Mouse (Mus musculus) embryonic facial prominence, embryonic 10.5 days (tissue): ENCODE results near the gene Ptprn2. TPM values are rescaled to one million over a fixed set of nuclear protein-coding genes. Genes with fewer than 3 reads are reported as not detected.

ENCODE experiments used
- DNase-seq: peaks from one replicate; pipeline ENCODE4 v3.0.0-alpha.2; 2017; ENCODE audit warnings: low spot score
- H3K27ac ChIP-seq: fragments of 300-500 bp; sonication (generic); replicated peaks from 2 replicates; pipeline ENCODE4 v1.5.1; 2016; ENCODE audit warnings: mild to moderate bottlenecking
- H3K27me3 ChIP-seq: fragments of 300-500 bp; sonication (generic); replicated peaks from 2 replicates; pipeline ENCODE4 v1.6.1; 2016; ENCODE audit warnings: low read depth, mild to moderate bottlenecking; ENCODE audit not compliant: poor library complexity, severe bottlenecking
- H3K36me3 ChIP-seq: fragments of 300-500 bp; sonication (generic); replicated peaks from 2 replicates; pipeline ENCODE4 v1.6.1; 2016; ENCODE audit warnings: mild to moderate bottlenecking, moderate library complexity
- H3K4me1 ChIP-seq: fragments of 300-500 bp; sonication (generic); 2 replicates; pipeline ENCODE4 v1.6.1; 2016
- H3K4me3 ChIP-seq: fragments of 300-500 bp; sonication (generic); 2 replicates; pipeline ENCODE4 v1.5.1; 2016; ENCODE audit warnings: mild to moderate bottlenecking, moderate library complexity
- H3K9me3 ChIP-seq: fragments of 300-500 bp; sonication (generic); 2 replicates; pipeline ENCODE4 v1.6.1; 2016; ENCODE audit warnings: mild to moderate bottlenecking
- WGBS: fragments of 180-500 bp; shearing (Covaris S2); methylation state at CpG from one replicate; pipeline ENCODE4 v1.1.7; 2016; 5-methylcytosine and 5-hydroxymethylcytosine counted together
- polyA plus RNA-seq: library from polyadenylated mRNA; unstranded; fragments of >200 nt; fragmentation: Nextera tagmentation; extraction: Ambion mirVana; gene quantifications from 2 replicates; pipeline ENCODE4 v1.2.1, GENCODE M21; 2016

Ptprn2 gene
- polyA plus RNA-seq, 1 experiment from 2014 or later, result 1.4 TPM

DNA sequence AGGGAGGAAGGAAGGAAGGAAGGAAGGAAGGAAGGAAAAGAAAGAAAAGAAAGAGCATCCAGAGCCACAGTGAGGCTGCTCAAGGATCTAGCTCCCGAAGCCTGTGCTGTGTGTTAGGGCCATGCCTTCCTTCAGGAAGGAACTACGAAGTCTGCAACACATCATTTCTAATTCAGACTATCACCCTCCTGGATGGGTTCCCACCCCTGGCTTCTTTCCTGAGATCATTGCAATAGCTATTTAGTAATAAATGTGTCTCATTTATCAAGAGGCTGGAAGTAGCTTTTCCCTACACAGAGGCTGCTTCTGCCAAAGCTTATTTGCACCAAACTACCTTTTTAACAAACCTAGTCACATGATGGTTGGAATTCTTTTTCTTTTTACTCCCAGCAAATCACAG, 801.9 kb downstream of the Ptprn2 start:
- Histone ChIP-seq H3K4me3 (no peak overlapping the region), H3K27ac (no peak overlapping the region), H3K9me3 (no peaks in the 10 kb centered on the region), H3K4me1 (no peaks in the 10 kb centered on the region), H3K36me3 (no peaks in the 10 kb centered on the region), H3K27me3 (no peaks in the 10 kb centered on the region)
- no peak for DNase-seq
- 84% methylated on average over 2 of the region's 2 CpGs for WGBS

DNA sequence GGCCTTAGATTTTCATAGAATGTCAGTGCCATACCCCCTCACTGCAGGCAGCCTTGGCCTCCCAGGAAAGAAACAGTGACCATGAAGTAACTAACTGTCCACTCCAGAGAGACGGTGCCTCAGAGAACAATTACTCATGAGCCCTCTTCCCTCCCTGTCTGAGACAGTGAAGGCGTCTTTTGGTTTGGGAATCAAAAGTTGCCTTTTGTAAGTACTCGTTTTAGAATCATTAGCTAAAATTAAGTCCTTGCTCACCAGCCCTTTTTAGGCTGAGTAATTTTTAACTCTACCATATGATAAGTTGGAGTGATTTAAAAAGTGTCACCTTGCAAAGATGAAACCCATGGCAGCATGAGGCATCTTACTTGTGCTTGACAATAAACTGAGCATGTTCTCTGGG, 806.4 kb downstream of the Ptprn2 start:
- Histone ChIP-seq H3K36me3 (no peaks in the 10 kb centered on the region), H3K27me3 (no peaks in the 10 kb centered on the region), H3K4me1 (no peaks in the 10 kb centered on the region), H3K4me3 (no peak overlapping the region), H3K9me3 (no peaks in the 10 kb centered on the region), H3K27ac (no peak overlapping the region)
- no peak for DNase-seq
- 77% methylated on average over 3 of the region's 3 CpGs for WGBS

DNA sequence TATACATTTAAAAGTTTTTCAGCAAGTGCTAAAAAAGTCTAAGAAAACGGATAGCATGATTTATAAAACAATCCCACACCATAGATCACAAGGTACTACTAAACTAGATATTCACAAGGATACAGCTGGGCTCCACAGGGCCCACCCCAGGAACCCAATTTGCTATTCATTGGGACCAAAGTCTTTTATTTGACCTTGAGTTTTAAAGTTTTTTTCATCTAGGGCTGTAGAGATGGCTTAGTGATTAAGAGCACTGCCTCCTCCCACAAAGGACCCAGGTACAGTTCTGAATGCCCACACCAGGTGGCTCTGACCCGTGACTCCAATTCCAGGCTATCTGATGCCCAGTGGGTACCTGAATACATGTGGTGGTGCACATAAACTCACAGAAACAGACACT, 811.3 kb downstream of the Ptprn2 start:
- H3K36me3 ChIP-seq, result no peaks in the 10 kb centered on the region
- H3K27ac ChIP-seq, result no peak overlapping the region
- WGBS, result 61% methylated on average over 2 of the region's 2 CpGs
- H3K27me3 ChIP-seq, result no peaks in the 10 kb centered on the region
- H3K4me3 ChIP-seq, result no peak overlapping the region
- no peaks in the 10 kb centered on the region for H3K9me3 ChIP-seq
- DNase-seq, result no peak
- no peaks in the 10 kb centered on the region for H3K4me1 ChIP-seq

DNA sequence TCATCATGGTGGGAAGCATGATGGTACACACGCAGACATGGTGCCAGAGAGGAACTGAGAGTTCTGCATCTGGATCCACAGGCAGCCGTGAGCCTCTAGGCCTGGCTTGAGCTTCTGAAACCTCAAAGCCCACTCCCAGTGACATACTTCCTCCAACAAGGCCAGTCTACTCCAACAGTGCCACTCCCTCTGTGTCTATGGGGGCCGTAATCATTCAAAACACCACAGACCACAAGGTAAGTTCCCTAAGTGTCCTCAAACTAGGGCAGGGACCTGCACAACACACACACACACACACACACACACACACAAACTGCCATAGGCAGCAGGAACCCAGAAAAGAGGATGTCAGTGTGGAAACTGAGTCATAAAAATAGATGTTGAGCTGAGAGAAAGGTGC, 813.6 kb downstream of the Ptprn2 start:
- H3K4me3 ChIP-seq, result no peak overlapping the region
- no peaks in the 10 kb centered on the region for H3K4me1 ChIP-seq
- no peaks in the 10 kb centered on the region for H3K36me3 ChIP-seq
- H3K9me3 ChIP-seq, result no peaks in the 10 kb centered on the region
- no peak for DNase-seq
- H3K27ac ChIP-seq, result no peak overlapping the region
- H3K27me3 ChIP-seq, result no peaks in the 10 kb centered on the region
- WGBS, result 90% methylated on average over 3 of the region's 3 CpGs

DNA sequence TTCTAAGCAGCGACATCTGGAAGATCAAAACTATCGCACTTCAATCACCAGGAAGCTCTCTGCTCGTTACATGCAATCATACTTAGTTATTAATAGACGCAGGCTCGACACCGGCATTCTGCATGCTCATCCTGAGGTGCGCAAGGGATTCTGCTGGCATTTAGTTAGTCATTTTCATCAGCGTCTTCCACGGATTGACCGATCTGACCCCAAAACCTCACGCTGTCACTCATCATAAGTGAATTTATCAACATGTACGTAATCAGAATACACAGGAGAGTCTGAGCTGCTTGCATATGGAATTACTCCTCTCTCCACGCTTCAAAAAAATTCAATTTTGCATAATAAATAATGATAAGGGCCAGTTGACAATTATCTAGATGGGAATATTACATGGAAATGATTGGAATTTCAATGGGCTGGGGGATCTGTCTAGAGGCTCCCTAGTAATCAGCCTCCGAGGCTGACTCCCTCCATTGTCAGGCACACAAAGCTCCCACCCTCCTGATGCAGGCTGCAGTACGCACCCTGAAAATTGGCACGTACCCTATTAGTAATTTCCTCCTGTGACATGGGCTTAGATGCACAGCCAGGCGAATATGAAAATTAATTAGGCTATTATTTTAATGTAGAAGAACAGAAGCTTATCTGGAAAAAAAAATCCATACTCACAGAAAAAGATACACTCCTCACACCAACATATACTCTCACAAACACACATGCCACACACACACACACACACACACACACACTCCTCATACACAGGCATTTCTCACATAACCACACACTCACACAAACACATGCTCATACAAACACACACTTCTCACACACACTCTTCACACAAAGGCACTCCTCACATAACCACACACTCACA, 819.5 kb downstream of the Ptprn2 start:
- no peak for DNase-seq
- H3K4me3 ChIP-seq, result no peak overlapping the region
- 0 out of 2 replicates have a peak, but pooled peaks cover 6% of the 10 kb centered on the region for H3K4me1 ChIP-seq
- no peak overlapping the region for H3K27ac ChIP-seq
- WGBS, result 80% methylated on average over 17 of the region's 17 CpGs
- no peaks in the 10 kb centered on the region for H3K9me3 ChIP-seq
- H3K27me3 ChIP-seq, result no peaks in the 10 kb centered on the region
- H3K36me3 ChIP-seq, result no peaks in the 10 kb centered on the region

DNA sequence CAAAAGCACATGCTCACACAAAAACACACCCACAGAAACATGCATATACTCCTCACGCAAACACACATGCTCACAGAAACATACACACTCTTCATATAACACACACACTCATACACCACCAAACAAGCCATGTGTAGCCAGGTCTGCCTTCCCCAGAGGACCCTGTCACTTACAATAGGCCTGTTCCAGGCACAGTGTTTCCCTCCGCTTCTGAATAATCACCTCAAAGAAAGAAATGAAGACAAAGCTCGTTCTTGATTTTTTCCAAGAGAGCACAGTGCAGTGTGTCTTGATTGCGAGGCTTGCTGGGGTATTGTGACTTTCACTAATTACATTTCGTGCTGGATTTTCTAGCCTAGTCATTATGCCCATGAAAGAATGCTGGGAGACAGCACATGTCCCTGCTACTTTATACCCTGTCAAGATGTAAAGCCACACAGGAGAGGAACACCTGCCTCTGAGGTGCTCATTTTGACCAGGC, 820.1 kb downstream of the Ptprn2 start:
- Histone ChIP-seq H3K9me3 (no peaks in the 10 kb centered on the region), H3K4me3 (no peak overlapping the region), H3K27me3 (no peaks in the 10 kb centered on the region), H3K36me3 (no peaks in the 10 kb centered on the region), H3K4me1 (0 out of 2 replicates have a peak, but pooled peaks cover 6% of the 10 kb centered on the region), H3K27ac (no peak overlapping the region)
- no peak for DNase-seq
- WGBS, result 64% methylated on average over 5 of the region's 5 CpGs

DNA sequence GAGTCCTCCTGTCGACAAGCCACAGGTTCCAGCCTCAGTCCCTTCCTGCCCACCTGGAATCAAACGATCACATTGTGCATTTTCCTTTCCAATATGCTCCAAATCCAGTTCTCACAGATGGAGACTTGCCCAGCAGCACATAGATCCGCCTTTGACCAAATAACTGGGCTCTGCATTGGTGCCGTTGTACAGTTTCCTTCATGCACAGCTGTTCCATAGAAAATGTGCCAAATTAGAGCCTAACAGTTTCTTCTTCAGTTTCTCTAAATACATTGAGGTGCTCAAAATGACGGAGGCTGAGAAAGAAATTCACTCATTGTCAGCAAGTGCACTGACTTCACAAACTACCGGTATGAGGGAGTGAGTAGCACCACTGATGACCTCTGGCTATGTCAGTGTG, 826.6 kb downstream of the Ptprn2 start:
- H3K4me1 ChIP-seq, result peaks cover 4% of the 10 kb centered on the region; the same call in 1 of the 2 replicates
- 88% methylated on average over 6 of the region's 6 CpGs for WGBS
- no peaks in the 10 kb centered on the region for H3K36me3 ChIP-seq
- H3K27me3 ChIP-seq, result no peaks in the 10 kb centered on the region
- no peak for DNase-seq
- H3K27ac ChIP-seq, result no peak overlapping the region
- H3K4me3 ChIP-seq, result no peak overlapping the region
- peaks cover 1% of the 10 kb centered on the region; the same call in 1 of the 2 replicates for H3K9me3 ChIP-seq

DNA sequence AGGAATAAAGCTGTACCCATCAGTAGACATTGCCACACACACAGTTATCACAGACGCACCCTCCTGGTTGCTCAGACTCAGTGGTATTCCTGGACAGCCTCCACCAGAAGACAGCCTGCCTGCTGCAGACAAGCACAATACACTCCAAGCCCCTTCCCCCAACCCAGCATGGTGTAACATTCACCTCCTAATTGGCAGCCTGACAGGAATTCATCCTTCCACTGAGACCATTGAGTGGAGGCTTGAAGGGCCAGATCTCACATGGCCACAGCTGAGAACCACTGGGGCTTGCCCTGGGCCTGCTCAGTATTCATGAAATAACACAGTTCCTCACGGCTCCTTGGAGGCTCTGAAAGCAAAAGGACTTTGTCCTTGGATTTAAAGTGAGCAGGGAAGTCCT, 829.5 kb downstream of the Ptprn2 start:
- 61% methylated on average over 2 of the region's 2 CpGs for WGBS
- no peak for DNase-seq
- Histone ChIP-seq H3K4me1 (peaks cover 4% of the 10 kb centered on the region; the same call in 1 of the 2 replicates), H3K36me3 (no peaks in the 10 kb centered on the region), H3K9me3 (peaks cover 8% of the 10 kb centered on the region; the same call in 1 of the 2 replicates), H3K4me3 (no peak overlapping the region), H3K27me3 (no peaks in the 10 kb centered on the region), H3K27ac (no peak overlapping the region)

DNA sequence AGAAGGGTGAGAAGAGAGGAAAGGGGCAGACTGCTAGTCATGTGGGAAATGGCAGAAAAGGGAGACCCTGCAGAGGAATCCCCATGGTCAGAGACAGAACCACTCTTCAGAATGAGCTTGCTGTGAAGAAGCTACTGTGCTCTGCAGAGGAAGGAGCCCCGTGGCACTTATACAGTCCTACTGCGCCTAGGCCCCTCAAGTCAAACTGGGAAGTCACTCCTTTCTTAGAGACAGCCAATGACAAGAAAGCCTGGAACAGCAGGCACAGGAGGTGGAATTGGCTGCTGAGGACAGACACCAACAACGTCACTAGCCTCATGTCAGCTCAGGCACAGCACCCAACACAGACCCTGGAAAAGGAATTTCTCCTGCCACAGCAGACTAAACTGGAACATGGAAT, 830.1 kb downstream of the Ptprn2 start:
- H3K27me3 ChIP-seq, result no peaks in the 10 kb centered on the region
- H3K27ac ChIP-seq, result no peak overlapping the region
- H3K9me3 ChIP-seq, result peaks cover 8% of the 10 kb centered on the region; the same call in 1 of the 2 replicates
- H3K4me1 ChIP-seq, result peaks cover 4% of the 10 kb centered on the region; the same call in 1 of the 2 replicates
- no peaks in the 10 kb centered on the region for H3K36me3 ChIP-seq
- DNase-seq, result no peak
- 83% methylated on average over 3 of the region's 3 CpGs for WGBS
- no peak overlapping the region for H3K4me3 ChIP-seq

DNA sequence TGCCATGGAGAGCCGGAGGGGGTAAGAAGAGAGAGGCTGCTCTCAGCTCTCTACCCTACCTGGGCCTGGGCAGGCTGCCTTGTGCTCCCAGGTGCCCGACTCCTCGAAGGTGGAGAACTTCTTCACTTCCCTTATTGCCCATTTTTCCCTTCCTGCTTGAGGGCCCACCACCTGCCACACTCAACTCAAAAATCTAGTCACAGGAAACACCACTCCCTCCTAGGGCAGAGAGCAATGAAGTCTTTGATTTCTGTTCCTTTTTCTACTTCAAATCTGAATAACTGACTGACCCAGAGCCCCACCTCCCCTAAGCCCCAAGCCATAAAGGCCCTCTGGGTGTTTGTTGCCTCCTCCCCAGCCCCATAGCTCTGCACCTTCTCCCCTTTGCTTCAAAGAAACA, 832.7 kb downstream of the Ptprn2 start:
- Histone ChIP-seq H3K4me3 (no peak overlapping the region), H3K4me1 (peaks cover 4% of the 10 kb centered on the region; the same call in 1 of the 2 replicates), H3K9me3 (peaks cover 8% of the 10 kb centered on the region; the same call in 1 of the 2 replicates), H3K27me3 (no peaks in the 10 kb centered on the region), H3K27ac (no peak overlapping the region), H3K36me3 (no peaks in the 10 kb centered on the region)
- DNase-seq, result no peak
- WGBS, result 88% methylated on average over 3 of the region's 3 CpGs

DNA sequence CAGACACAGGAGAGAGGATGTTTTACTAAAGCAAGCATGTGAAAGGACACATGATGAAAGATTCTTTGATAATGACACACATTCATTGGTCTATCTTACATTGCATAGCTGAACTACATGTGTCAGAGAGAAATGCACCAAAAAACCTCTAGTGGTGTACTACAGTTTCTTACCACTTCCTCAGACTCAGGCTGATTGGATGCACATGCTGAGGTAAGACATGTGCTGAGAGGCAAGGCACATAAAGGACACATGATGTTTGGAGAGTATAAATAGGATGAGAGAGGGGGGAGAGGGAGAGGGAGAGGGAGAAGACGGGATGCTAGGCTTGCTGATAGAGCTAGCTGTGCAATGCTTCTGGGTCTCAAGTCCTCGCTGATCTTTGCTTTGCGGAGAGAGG, 837.5 kb downstream of the Ptprn2 start:
- Histone ChIP-seq H3K9me3 (no peaks in the 10 kb centered on the region), H3K4me1 (no peaks in the 10 kb centered on the region), H3K36me3 (no peaks in the 10 kb centered on the region), H3K27me3 (no peaks in the 10 kb centered on the region), H3K4me3 (no peak overlapping the region), H3K27ac (no peak overlapping the region)
- no peak for DNase-seq
- WGBS, result 94% methylated on average over 3 of the region's 3 CpGs
